22 mouse cellular contexts compared by ENCODE assay signal in genomic region chr8:60345830-60346420, GRCm38 (mm10).
DNase-seq lines count a peak whose midpoint lies in the region; ATAC-seq and TF ChIP-seq lines count a peak whose summit lies in the region.
"Had no signal": no experiment of that assay in that cellular context is flagged by ENCODE, and none has a peak within 500 bp of the region (broad histone marks: within the 10 kb centered on the region; RNA-seq: fewer than 3 reads in every experiment).

No protein-coding gene starts in this region.

- H3K4me2 ChIP-seq in forebrain, embryonic 14.5 days (ENCODE audit: low read length): no peak overlapping the region
- no peak overlapping the region for H3K4me2 ChIP-seq in forebrain, embryonic 12.5 days
- no peak overlapping the region for H3K4me2 ChIP-seq in hindbrain, postnatal 0 days (ENCODE audit: low read depth, low read length)
- no peak overlapping the region for H3K4me2 ChIP-seq in midbrain, embryonic 16.5 days (ENCODE audit: low read length)
- H3K4me2 ChIP-seq: heart, embryonic 13.5 days; liver, embryonic 11.5 days; stomach, embryonic 15.5 days had no signal

- TF ChIP-seq CTCF in hindbrain, postnatal 0 days (IDR thresholded peaks at IDR 0.05; ENCODE audit: low read depth): no peak
- TF ChIP-seq CTCF in kidney, adult 2 months (conservative IDR thresholded peaks at IDR 0.05; ENCODE audit: insufficient read depth, insufficient read length, low read depth, low read length): no peak

- H3K4me1 ChIP-seq in forebrain, embryonic 14.5 days (ENCODE audit: control insufficient read depth, insufficient read depth, low read length): no peaks in the 10 kb centered on the region
- H3K4me1 ChIP-seq in forebrain, embryonic 12.5 days: peaks cover 6% of the 10 kb centered on the region; the same call in 1 of the 2 replicates
- no peaks in the 10 kb centered on the region for H3K4me1 ChIP-seq in hindbrain, postnatal 0 days (ENCODE audit: insufficient read depth, low read length)
- H3K4me1 ChIP-seq in midbrain, embryonic 16.5 days (ENCODE audit: control insufficient read depth, insufficient read depth, low read length): no peaks in the 10 kb centered on the region; the same call in 1 of the 2 replicates
- no peaks in the 10 kb centered on the region for H3K4me1 ChIP-seq in kidney, adult 2 months (ENCODE audit: control insufficient read depth, insufficient read depth, low read length)
- H3K4me1 ChIP-seq: heart, embryonic 13.5 days; stomach, embryonic 15.5 days had no signal

- no peaks in the 10 kb centered on the region for H3K27me3 ChIP-seq in forebrain, embryonic 14.5 days (replicated peaks; ENCODE audit: control insufficient read depth, insufficient read depth, low read length)
- H3K27me3 ChIP-seq in forebrain, embryonic 12.5 days: no peaks in the 10 kb centered on the region
- H3K27me3 ChIP-seq in hindbrain, postnatal 0 days (ENCODE audit: insufficient read depth, low read length): no peaks in the 10 kb centered on the region
- no peaks in the 10 kb centered on the region for H3K27me3 ChIP-seq in midbrain, embryonic 16.5 days (ENCODE audit: control insufficient read depth, insufficient read depth, low read depth, low read length)
- no peaks in the 10 kb centered on the region for H3K27me3 ChIP-seq in kidney, adult 2 months (replicated peaks; ENCODE audit: control insufficient read depth, insufficient read depth, low read length)
- H3K27me3 ChIP-seq: heart, embryonic 13.5 days; stomach, embryonic 15.5 days had no signal

- H3K4me3 ChIP-seq in forebrain, embryonic 14.5 days (ENCODE audit: low read depth, low read length): no peak overlapping the region
- H3K4me3 ChIP-seq in forebrain, embryonic 12.5 days (replicated peaks): no peak overlapping the region
- H3K4me3 ChIP-seq in hindbrain, postnatal 0 days (ENCODE audit: low read length): no peak overlapping the region
- H3K4me3 ChIP-seq in midbrain, embryonic 16.5 days (ENCODE audit: low read depth, low read length): no peak overlapping the region
- no peak overlapping the region for H3K4me3 ChIP-seq in kidney, adult 2 months (ENCODE audit: insufficient read depth, low read depth, low read length)
- H3K4me3 ChIP-seq: erythroblast, embryonic 14.5 days; heart, embryonic 13.5 days; layer of hippocampus, adult 2 months; limb, embryonic 10.5 days; stomach, embryonic 15.5 days had no signal

- 39% methylated on average over 6 of the region's 6 CpGs for WGBS in forebrain, embryonic 14.5 days
- WGBS in forebrain, embryonic 12.5 days: 44% methylated on average over 6 of the region's 6 CpGs
- WGBS in hindbrain, postnatal 0 days: 35% methylated on average over 6 of the region's 6 CpGs
- WGBS in midbrain, embryonic 16.5 days: 28% methylated on average over 6 of the region's 6 CpGs
- WGBS in kidney, adult 2 months: 72% methylated on average over 6 of the region's 6 CpGs

- no peaks in the 10 kb centered on the region for H3K36me3 ChIP-seq in forebrain, embryonic 14.5 days (ENCODE audit: control insufficient read depth, insufficient read depth, low read length)
- H3K36me3 ChIP-seq in forebrain, embryonic 12.5 days (replicated peaks): no peaks in the 10 kb centered on the region
- H3K36me3 ChIP-seq in hindbrain, postnatal 0 days (ENCODE audit: insufficient read depth, low read length): no peaks in the 10 kb centered on the region
- no peaks in the 10 kb centered on the region for H3K36me3 ChIP-seq in midbrain, embryonic 16.5 days (ENCODE audit: control insufficient read depth, insufficient read depth, low read length)
- no peaks in the 10 kb centered on the region for H3K36me3 ChIP-seq in kidney, adult 2 months (ENCODE audit: control insufficient read depth, insufficient read depth, low read length)
- H3K36me3 ChIP-seq: heart, embryonic 13.5 days; limb, embryonic 10.5 days; stomach, embryonic 15.5 days had no signal

- no peak for ATAC-seq in forebrain, embryonic 14.5 days
- ATAC-seq in forebrain, embryonic 12.5 days (ENCODE audit: low FRiP score): no peak
- ATAC-seq in hindbrain, postnatal 0 days: peak; percentile 56; the same call in 1 of the 2 replicates
- peak; percentile 48; the same call in 1 of the 2 replicates for ATAC-seq in midbrain, embryonic 16.5 days
- ATAC-seq: intestine, embryonic 16.5 days; Patski had no signal

- DNase-seq in forebrain, embryonic 14.5 days (ENCODE audit: low spot score): peak; percentile 7
- peak; percentile 50 for DNase-seq in R1 (ENCODE audit: low read depth, low spot score)
- peak; percentile 22 for DNase-seq in hindbrain, postnatal 0 days (ENCODE audit: low spot score)
- no peak for DNase-seq in ovary, postnatal 36 days (ENCODE audit: low spot score)
- DNase-seq in yolk sac, embryonic 10.5 days (ENCODE audit: low spot score): no peak
- DNase-seq in kidney, adult 2 months: no peak
- DNase-seq: B cell, adult 2 months; cerebellum, postnatal 14 days; heart, postnatal 36 days; lung, adult 2 months; lung, postnatal 4 days had no signal

- no peaks in the 10 kb centered on the region for H3K9me3 ChIP-seq in forebrain, embryonic 14.5 days (replicated peaks; ENCODE audit: control insufficient read depth, low read length)
- no peaks in the 10 kb centered on the region for H3K9me3 ChIP-seq in forebrain, embryonic 12.5 days
- no peaks in the 10 kb centered on the region for H3K9me3 ChIP-seq in hindbrain, postnatal 0 days (ENCODE audit: low read length)
- no peaks in the 10 kb centered on the region for H3K9me3 ChIP-seq in midbrain, embryonic 16.5 days (replicated peaks; ENCODE audit: control insufficient read depth, low read length, poor library complexity, severe bottlenecking)
- H3K9me3 ChIP-seq: heart, embryonic 13.5 days; limb, embryonic 10.5 days; stomach, embryonic 15.5 days had no signal

- H3K9ac ChIP-seq in forebrain, embryonic 14.5 days (ENCODE audit: low read length): no peak overlapping the region
- no peak overlapping the region for H3K9ac ChIP-seq in forebrain, embryonic 12.5 days
- H3K9ac ChIP-seq in hindbrain, postnatal 0 days (replicated peaks; ENCODE audit: low read length): no peak overlapping the region
- no peak overlapping the region for H3K9ac ChIP-seq in midbrain, embryonic 16.5 days (ENCODE audit: low read depth, low read length)
- H3K9ac ChIP-seq: heart, embryonic 13.5 days; stomach, embryonic 15.5 days had no signal

- no peak overlapping the region for H3K27ac ChIP-seq in forebrain, embryonic 14.5 days (ENCODE audit: low read depth, low read length)
- no peak overlapping the region for H3K27ac ChIP-seq in forebrain, embryonic 12.5 days
- H3K27ac ChIP-seq in hindbrain, postnatal 0 days: peak overlapping the region; percentile 36; the same call in 1 of the 2 replicates
- H3K27ac ChIP-seq in midbrain, embryonic 16.5 days (ENCODE audit: low read length): no peak overlapping the region
- no peak overlapping the region for H3K27ac ChIP-seq in kidney, adult 2 months (ENCODE audit: insufficient read depth, low read depth, low read length)
- H3K27ac ChIP-seq: heart, embryonic 13.5 days; kidney, postnatal 0 days; layer of hippocampus, adult 2 months; limb, embryonic 10.5 days; stomach, embryonic 15.5 days had no signal

- TF ChIP-seq POLR2A in kidney, adult 2 months (IDR thresholded peaks at IDR 0.05; ENCODE audit: low read depth, low read length): no peak

Comparison
In these comparisons a context has a peak if more than half of its experiments do, and no peak if none do; other contexts are left out.
1. ATAC-seq: peak in hindbrain, postnatal 0 days (single experiment) and midbrain, embryonic 16.5 days (single experiment); none in forebrain, embryonic 14.5 days (single experiment) and forebrain, embryonic 12.5 days (single experiment).
2. DNase-seq: peak in forebrain, embryonic 14.5 days (single experiment), R1 (single experiment) and hindbrain, postnatal 0 days (single experiment); none in ovary, postnatal 36 days (single experiment), yolk sac, embryonic 10.5 days (single experiment) and kidney, adult 2 months (single experiment).